Mouse (Mus musculus) heart, embryonic 15.5 days (tissue): ENCODE results near the gene Pofut2. TPM values are rescaled to one million over a fixed set of nuclear protein-coding genes. Genes with fewer than 3 reads are reported as not detected.

Experiments used
- ATAC-seq: fragments of 200-750 bp; cut with Nextera tagmentation; replicated peaks from 2 replicates; pipeline ENCODE4 v1.8.0; 2017; ENCODE audit warnings: low read depth, moderate TSS enrichment; ENCODE audit not compliant: insufficient number of reproducible peaks, insufficient read depth, low FRiP score
- H3K27ac ChIP-seq: fragments of 300-500 bp; sonication (generic); 2 replicates; pipeline ENCODE4 v1.5.1; 2015; ENCODE audit warnings: mild to moderate bottlenecking, inconsistent platforms
- H3K27me3 ChIP-seq: fragments of 300-500 bp; sonication (generic); 2 replicates; pipeline ENCODE4 v1.6.1; 2015; ENCODE audit warnings: inconsistent platforms
- H3K36me3 ChIP-seq: fragments of 300-500 bp; sonication (generic); 2 replicates; pipeline ENCODE4 v1.6.1; 2015; ENCODE audit warnings: mild to moderate bottlenecking, inconsistent platforms
- H3K4me1 ChIP-seq: fragments of 300-500 bp; sonication (generic); replicated peaks from 2 replicates; pipeline ENCODE4 v1.6.1; 2015; ENCODE audit warnings: inconsistent platforms
- H3K4me2 ChIP-seq: fragments of 300-500 bp; sonication (generic); 2 replicates; pipeline ENCODE4 v1.6.1; 2015; ENCODE audit warnings: inconsistent platforms, mild to moderate bottlenecking, moderate library complexity
- H3K4me3 ChIP-seq: fragments of 300-500 bp; sonication (generic); 2 replicates; pipeline ENCODE4 v1.5.1; 2015; ENCODE audit warnings: mild to moderate bottlenecking, inconsistent platforms
- H3K9ac ChIP-seq: fragments of 300-500 bp; sonication (generic); 2 replicates; pipeline ENCODE4 v1.6.1; 2015; ENCODE audit warnings: mild to moderate bottlenecking, inconsistent platforms
- H3K9me3 ChIP-seq: fragments of 300-500 bp; sonication (generic); replicated peaks from 2 replicates; pipeline ENCODE4 v1.6.1; 2016; ENCODE audit warnings: inconsistent platforms
- WGBS: fragments of 180-500 bp; shearing (Covaris S2); methylation state at CpG from one replicate; pipeline ENCODE4 v1.1.7; 2015; ENCODE audit warnings: mixed read lengths; 5-methylcytosine and 5-hydroxymethylcytosine counted together
- polyA plus RNA-seq: library from polyadenylated mRNA; unstranded; fragments of >200 nt; fragmentation: Nextera tagmentation; extraction: Ambion mirVana; gene quantifications from 2 replicates; pipeline ENCODE4 v1.2.1, GENCODE M21; 2015

Gene Pofut2
- polyA plus RNA-seq, 1 experiment from 2014 or later: 99.8 TPM

DNA sequence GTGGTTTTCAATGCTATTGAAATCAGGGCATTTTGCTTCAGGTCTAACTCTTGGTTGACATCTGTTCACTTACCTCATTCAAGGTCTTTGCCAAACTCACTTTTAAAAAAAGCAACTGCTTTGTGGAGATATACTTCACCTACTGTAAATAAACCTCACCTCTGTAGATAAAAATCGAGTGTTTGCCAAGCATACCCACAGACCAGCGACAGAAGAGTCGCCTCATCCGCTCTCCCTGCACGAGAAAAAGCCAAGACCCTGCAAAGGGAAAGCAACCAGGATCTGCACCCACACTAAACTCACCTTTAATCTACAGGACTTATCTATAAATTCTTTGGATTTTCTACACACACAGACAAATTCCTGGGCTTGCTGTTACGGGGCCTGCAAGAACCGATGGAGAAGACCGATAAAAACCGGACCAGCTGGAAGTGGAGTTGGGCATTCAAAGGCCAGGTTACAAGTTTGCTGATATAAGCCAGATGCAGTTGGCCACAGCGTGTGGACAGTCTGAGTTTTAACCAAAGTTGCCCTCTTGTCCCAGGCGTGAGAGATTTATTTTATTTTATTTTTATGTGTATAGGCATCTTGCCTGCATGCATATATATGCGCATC is 39.5 kb upstream of the Pofut2 start:
- Histone ChIP-seq H3K36me3 (no peaks in the 10 kb centered on the region), H3K9me3 (no peaks in the 10 kb centered on the region), H3K27me3 (no peaks in the 10 kb centered on the region), H3K4me3 (no peak overlapping the region), H3K27ac (no peak overlapping the region), H3K4me2 (no peak overlapping the region), H3K9ac (no peak overlapping the region), H3K4me1 (peaks cover 34% of the 10 kb centered on the region)
- WGBS: 63% methylated on average over 12 of the region's 12 CpGs
- no peak for ATAC-seq

DNA sequence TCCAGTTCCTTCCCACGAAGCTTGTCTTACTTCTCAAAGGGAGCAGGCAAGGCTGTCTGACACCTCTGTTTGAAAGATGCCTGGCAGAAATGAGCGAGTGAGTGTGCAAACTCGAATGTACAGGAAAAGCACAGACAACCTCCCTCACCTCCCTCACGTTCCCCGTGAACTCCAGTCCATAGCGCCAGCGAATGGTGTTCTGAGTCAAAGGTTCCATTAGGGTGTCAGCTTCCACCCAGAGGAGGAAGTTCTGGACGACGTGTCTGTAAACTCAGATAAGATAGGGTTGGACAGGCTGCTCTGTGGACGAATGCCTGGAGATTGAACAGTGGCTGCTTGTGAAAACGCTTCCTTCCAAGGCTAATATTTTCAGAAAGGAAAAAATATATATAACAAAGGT is 37.9 kb upstream of the Pofut2 start:
- Histone ChIP-seq H3K9ac (no peak overlapping the region), H3K4me3 (no peak overlapping the region), H3K4me2 (peak overlapping the region; percentile 39), H3K9me3 (no peaks in the 10 kb centered on the region), H3K27ac (peak overlapping the region; percentile 75), H3K27me3 (no peaks in the 10 kb centered on the region), H3K4me1 (peaks cover 31% of the 10 kb centered on the region), H3K36me3 (no peaks in the 10 kb centered on the region)
- WGBS: 5% methylated on average over 11 of the region's 11 CpGs
- peak; percentile 75 for ATAC-seq

DNA sequence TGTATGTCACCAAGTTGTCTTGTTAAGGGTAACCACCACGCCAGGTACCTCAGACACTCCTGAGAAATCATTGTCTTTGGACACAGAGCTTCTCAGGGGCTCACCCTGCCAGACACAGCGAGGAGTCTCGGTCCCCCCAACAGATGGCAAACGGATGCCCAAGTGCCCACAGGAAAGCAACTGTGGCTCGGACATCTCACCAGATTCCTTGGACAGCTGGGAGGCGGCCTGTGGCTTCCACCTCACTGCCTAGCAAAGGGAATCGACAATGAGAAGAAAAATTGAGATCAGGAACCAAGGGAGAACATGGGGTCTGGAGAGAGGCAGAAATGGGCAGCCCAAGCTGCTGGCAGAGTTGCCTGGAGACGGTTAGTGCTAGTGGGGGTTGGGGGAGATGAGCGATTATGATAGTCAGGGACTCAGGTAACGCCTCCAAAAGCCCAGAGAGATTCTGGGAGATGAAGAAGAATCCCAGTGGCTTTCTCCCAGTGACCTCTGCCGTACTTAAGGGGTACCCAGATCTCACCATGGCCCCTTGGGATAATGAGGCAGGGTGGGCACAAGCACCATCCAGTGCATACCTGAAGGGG is 36.0 kb upstream of the Pofut2 start:
- no peak overlapping the region for H3K9ac ChIP-seq
- peaks cover 34% of the 10 kb centered on the region for H3K4me1 ChIP-seq
- H3K9me3 ChIP-seq: no peaks in the 10 kb centered on the region
- no peaks in the 10 kb centered on the region for H3K27me3 ChIP-seq
- no peak for ATAC-seq
- no peak overlapping the region for H3K4me3 ChIP-seq
- H3K36me3 ChIP-seq: no peaks in the 10 kb centered on the region
- no peak overlapping the region for H3K27ac ChIP-seq
- H3K4me2 ChIP-seq: no peak overlapping the region
- 87% methylated on average over 11 of the region's 11 CpGs for WGBS

DNA sequence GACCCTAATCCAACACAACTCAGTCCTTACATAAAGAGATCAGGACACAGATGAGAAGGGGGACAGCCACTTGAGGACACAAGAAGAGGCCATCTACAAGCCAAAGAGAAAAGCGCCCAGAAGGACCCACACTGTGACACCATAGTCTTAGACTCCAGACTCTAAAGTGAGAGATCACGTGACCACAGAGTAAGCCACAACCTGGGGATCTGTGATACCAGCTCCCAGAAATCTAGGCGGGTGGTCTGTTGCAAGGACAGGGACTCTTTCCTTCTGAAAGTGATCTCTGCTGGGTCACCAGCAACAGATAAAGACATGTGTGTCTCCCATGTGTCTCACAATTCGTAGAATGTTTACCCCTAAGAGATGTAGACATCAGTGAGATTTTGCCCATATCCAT is 34.6 kb upstream of the Pofut2 start:
- Histone ChIP-seq H3K36me3 (no peaks in the 10 kb centered on the region), H3K27ac (no peak overlapping the region), H3K27me3 (no peaks in the 10 kb centered on the region), H3K4me3 (no peak overlapping the region), H3K4me2 (no peak overlapping the region), H3K9me3 (no peaks in the 10 kb centered on the region), H3K9ac (no peak overlapping the region), H3K4me1 (peaks cover 46% of the 10 kb centered on the region)
- ATAC-seq: no peak
- 85% methylated on average over 4 of the region's 4 CpGs for WGBS

DNA sequence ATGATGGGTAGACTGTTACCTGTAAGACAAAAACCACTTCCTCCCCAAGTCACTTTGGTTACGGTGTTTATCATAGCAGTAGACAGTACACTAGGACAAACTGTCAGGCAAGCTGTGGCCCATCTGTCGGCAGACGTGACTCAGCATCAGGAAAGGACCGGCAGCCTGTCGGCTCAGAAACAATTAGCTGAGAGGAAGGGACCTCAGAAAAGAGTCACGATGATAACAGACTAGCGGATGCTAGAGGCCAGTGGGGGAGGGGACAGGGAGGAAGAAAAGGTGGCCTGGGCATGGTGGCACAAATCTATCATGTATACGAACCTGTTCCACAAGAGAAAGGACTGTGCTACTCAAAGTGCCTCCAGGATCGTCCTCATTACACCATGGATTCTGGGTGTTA is 33.6 kb upstream of the Pofut2 start:
- Histone ChIP-seq H3K9ac (no peak overlapping the region), H3K36me3 (no peaks in the 10 kb centered on the region), H3K27ac (0 out of 2 replicates have a peak overlapping the region, but pooled peaks have one; percentile 20), H3K4me2 (no peak overlapping the region), H3K4me3 (no peak overlapping the region), H3K4me1 (peaks cover 56% of the 10 kb centered on the region), H3K27me3 (no peaks in the 10 kb centered on the region), H3K9me3 (no peaks in the 10 kb centered on the region)
- 23% methylated on average over 9 of the region's 9 CpGs for WGBS
- ATAC-seq: 0 out of 2 replicates have a peak, but pooled peaks have one; percentile 28

DNA sequence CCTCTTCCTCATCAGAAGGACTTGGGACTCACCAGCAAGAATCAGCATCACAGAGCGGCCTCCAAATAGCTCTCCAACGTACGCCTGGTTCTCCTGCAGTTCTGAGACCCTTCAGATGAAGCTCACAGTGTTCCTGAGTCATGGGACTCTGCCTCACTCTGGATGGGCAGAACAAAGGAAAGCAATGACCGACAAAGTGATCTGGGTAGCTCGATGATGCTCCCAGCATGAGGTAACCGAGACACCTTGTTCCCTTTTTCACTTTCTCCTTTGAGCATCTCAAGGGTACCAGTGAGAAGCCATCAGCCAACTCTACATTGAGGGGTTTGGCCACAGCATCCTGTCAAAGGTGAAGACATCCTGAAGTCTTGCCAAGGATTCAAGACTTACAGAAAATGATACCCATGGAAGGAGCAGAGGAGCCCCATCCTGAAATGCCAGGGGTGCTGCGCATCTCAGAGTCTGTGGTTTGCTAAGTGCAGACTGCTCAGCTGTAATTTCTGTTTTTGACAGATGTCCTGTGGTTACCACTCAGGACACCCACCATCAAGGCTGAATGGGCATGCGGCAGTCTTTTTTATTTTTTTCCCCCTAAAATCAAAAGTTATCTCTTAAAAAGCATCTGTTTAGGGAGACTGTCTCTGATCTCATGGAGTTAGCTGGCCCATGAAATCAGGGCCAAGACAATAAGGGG is 32.9 kb upstream of the Pofut2 start:
- 82% methylated on average over 8 of the region's 8 CpGs for WGBS
- no peaks in the 10 kb centered on the region for H3K9me3 ChIP-seq
- H3K27ac ChIP-seq: peak overlapping the region; percentile 20; the same call in 1 of the 2 replicates
- H3K36me3 ChIP-seq: no peaks in the 10 kb centered on the region
- no peak for ATAC-seq
- H3K27me3 ChIP-seq: no peaks in the 10 kb centered on the region
- no peak overlapping the region for H3K4me2 ChIP-seq
- no peak overlapping the region; the same call in 1 of the 2 replicates for H3K9ac ChIP-seq
- no peak overlapping the region for H3K4me3 ChIP-seq
- peaks cover 57% of the 10 kb centered on the region for H3K4me1 ChIP-seq

DNA sequence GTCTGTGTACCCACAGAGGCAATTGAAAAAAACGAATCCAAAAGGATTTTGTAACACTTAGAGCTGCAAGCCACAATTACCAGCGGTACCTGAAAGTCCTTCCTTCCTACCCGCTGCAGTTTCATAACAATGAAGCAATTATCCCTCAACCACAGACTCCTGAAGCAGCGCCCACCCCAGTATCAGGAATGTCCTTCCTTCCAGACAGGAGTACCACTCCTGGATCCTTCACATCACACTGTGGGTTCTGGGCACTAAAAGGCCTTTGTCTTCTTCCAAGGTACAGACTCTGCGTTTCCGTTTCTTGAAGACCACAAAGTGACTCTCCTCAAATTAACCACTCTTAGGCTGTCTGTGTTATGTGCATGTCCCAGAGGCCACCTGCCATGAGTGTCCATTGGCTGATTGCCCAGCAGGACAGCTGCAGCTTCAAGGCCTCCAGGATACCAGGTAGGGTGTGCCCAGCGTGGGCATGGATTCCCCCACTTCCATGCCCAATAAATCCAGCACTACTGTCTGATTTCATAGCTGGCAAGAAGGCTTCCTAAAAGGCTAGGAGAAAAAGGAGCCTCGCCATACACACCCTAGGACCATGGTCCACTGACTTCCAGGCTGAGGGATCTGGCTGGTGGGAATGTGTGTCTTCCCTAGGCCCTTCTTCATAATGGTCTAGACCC is 32.2 kb upstream of the Pofut2 start:
- H3K27me3 ChIP-seq: no peaks in the 10 kb centered on the region
- no peaks in the 10 kb centered on the region for H3K9me3 ChIP-seq
- peaks cover 52% of the 10 kb centered on the region for H3K4me1 ChIP-seq
- no peak overlapping the region; the same call in 1 of the 2 replicates for H3K27ac ChIP-seq
- H3K9ac ChIP-seq: no peak overlapping the region; the same call in 1 of the 2 replicates
- WGBS: 69% methylated on average over 8 of the region's 8 CpGs
- no peak overlapping the region for H3K4me2 ChIP-seq
- no peak overlapping the region for H3K4me3 ChIP-seq
- no peaks in the 10 kb centered on the region for H3K36me3 ChIP-seq
- no peak for ATAC-seq

DNA sequence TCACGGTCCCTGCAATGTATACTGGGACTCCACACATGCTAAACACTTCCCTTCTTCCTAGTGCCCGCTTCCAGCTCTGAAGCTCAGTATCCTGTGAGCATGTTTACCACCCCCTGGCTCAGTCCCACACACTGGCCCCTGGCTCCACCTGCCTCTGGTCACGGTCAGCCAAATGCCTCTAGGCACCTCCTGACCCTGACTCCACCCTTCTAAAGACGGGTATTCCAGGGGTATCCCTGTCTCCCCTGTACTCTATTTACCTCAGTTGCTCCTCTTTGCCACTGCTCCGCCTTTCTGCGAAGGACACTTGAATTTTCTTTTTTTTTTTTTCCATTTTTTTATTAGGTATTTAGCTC is 31.7 kb upstream of the Pofut2 start:
- Histone ChIP-seq H3K27ac (no peak overlapping the region; the same call in 1 of the 2 replicates), H3K36me3 (no peaks in the 10 kb centered on the region), H3K4me2 (no peak overlapping the region), H3K4me1 (peaks cover 56% of the 10 kb centered on the region), H3K27me3 (no peaks in the 10 kb centered on the region), H3K9ac (no peak overlapping the region), H3K9me3 (no peaks in the 10 kb centered on the region), H3K4me3 (no peak overlapping the region)
- no peak for ATAC-seq
- 84% methylated on average over 6 of the region's 6 CpGs for WGBS

DNA sequence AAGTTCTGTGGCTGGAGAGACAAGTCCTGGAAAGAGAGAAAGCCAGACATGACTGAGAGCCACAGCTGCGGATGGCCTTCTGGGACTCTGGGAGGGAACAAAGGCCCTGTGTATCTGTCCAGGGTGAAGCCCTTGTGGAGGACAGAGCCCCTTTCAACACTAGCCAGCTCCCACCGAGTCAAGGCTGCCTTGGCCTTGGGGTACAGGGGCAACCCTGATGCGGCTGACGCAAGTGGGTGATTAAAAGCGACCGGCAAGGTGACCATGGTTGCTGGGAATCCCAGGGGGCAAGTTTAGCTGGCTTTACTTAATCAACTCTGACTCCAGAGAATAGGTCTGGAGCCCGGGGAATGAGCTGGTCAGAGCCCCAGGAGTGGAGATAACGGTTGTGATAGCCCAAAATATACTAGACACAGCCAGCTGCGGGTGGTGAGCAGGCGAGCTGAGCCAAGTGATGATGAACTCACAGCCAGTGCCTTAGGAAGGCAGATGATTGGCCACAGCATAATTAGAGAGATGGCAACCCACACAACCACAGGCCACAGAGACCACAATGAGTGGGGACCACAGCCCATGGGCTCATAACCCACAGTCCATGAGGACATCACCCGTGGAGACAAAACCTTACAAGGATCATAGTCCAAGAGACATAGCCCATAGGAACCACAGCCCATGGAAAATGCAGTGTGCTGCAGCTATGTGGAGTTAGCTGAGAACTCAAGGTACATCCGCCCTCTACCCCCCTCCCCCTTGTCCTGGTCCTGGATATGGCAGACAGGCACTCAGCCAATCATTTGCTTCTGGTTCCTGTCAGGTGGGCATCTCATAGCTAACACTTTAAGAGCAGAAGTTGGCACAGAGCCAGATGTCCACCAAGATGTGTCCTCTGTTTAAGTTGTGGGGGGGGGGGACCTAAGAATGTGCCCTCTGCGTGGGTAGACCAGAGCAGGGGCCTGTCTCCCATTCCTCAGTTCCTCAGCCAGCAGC is 29.1 kb upstream of the Pofut2 start:
- ATAC-seq: peak; percentile 75
- H3K36me3 ChIP-seq: no peaks in the 10 kb centered on the region
- H3K4me1 ChIP-seq: peaks cover 63% of the 10 kb centered on the region
- 37% methylated on average over 13 of the region's 13 CpGs for WGBS
- no peaks in the 10 kb centered on the region for H3K27me3 ChIP-seq
- H3K9ac ChIP-seq: no peak overlapping the region
- peak overlapping the region; percentile 87 for H3K27ac ChIP-seq
- no peak overlapping the region for H3K4me3 ChIP-seq
- H3K9me3 ChIP-seq: no peaks in the 10 kb centered on the region
- peak overlapping the region; percentile 35 for H3K4me2 ChIP-seq

DNA sequence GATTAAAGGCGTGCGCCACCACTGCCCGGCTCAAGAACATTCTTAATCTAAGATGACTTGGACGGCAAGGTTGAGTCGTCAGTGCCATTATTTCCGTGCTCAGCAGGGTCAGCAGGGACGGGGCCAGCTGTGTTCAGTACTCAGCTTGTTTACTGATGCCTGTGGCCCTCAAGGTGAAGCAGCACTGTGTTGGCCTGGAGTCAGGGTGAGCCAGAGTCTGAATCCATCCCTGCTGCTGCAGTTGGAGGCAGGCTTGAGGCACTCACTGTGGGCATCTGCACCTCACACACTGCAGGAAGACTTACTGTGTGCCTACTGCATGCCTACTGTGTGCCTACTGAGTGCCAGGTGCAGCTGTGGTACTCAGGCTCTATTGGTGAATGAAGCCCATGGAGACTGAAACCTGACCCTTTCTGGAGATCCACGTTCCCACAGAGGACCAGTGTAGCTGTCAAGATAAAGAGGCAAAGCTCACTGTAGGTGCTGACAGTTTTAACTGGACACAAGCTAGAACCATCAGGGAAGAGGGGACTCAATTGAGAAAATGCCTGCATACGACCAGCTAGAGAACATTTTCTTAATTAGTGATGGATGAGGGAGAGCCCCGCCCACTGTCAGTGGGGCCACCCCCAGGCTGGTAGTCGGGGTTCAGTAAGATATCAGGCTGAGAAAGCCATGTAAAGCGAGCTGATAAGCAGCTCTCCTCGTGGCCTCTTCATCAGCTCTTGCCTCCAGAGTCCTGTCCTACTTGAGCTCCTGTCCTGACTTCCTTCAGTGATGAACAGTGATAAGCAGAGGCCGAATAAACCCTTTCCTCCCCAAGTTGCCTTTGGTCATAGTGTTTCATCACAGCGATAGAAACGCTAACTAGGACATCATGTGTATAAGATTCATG is 26.9 kb upstream of the Pofut2 start:
- Histone ChIP-seq H3K9me3 (no peaks in the 10 kb centered on the region), H3K27me3 (no peaks in the 10 kb centered on the region), H3K4me2 (no peak overlapping the region), H3K4me1 (peaks cover 46% of the 10 kb centered on the region), H3K27ac (no peak overlapping the region), H3K9ac (no peak overlapping the region), H3K4me3 (no peak overlapping the region), H3K36me3 (no peaks in the 10 kb centered on the region)
- no peak for ATAC-seq
- 45% methylated on average over 16 of the region's 16 CpGs for WGBS
